Mouse (Mus musculus) small intestine, adult 2 months (tissue): ENCODE data around the gene Hadha.

Experiments
- CTCF ChIP-seq: fragments of 200-500 bp; IDR thresholded peaks from 2 replicates; pipeline ENCODE4 v1.5.1; 2012; ENCODE audit warnings: low read depth, mild to moderate bottlenecking, control low read depth, inconsistent platforms, low read length, moderate library complexity, mixed read lengths; ENCODE audit not compliant: insufficient replicate concordance, insufficient read length; ENCODE audit errors: extremely low read depth
- POLR2A ChIP-seq: fragments of 200-500 bp; IDR thresholded peaks from 2 replicates; pipeline ENCODE4 v1.6.1; 2012; ENCODE audit warnings: low read depth, mild to moderate bottlenecking, control low read depth, inconsistent platforms, low read length, moderate library complexity

- TF ChIP-seq POLR2A (no peak), CTCF (no peak)
These were observed 45.1 kb downstream of the Hadha start for GRCm38 (mm10) chr5:30109899-30110298.
